Mouse (Mus musculus): Measurements from ENCODE around the gene Ptpn11.

Ptpn11 gene

DNA sequence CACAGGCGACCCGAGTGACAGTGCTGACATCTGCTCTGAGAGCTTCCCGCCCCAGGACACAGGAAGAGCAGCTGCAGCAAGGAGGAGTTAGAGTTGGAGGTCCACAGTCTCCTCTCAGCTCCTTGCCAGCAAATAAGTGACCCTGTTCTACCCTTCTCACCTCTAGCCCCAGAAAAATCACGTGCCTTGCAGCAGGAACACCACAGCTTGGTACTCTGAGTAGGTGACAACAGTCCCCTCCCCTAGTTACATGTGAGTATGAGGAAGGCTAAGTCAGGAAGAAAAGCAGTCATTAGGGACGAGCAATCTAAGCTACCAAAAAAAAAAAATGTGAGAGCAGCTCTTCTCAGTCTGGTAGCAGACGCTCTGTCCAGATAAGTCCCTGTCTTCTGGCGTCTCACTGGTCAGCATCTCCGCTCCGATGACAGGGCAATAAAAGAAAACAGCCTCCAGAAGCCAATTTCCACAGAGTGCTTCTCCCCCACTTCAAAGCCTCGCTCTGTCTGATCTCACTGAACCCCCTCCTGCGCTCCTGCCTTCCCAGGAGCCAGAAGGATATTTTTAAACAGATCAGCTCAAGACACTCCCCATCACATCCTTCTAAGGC is 6.1 kb downstream of the Ptpn11 start:
- in situ Hi-C loops (cut with MboI, MseI): no loop called here

DNA sequence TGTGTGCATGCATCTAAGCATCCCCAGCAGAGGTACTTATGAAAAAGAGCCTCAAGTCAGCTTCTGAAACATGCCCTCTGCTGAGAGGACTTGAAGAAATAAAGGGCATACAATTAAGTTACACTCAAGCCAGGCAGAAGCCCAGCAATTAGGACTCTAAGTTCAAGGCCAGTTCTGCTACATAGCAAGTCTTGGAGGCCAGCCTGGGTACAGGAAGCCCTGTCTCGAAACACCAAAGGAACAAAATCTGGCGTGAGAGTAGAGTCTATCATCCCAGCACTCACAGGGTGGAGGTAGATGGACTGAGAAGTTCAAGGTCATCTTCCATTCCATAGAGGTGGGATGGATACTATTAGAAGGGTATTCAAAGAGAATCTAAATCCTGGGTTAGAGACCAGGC is 6.8 kb downstream of the Ptpn11 start:
- in situ Hi-C loops (cut with MboI, MseI): no loop called here

GRCm38 (mm10) chr5:121183269-121183668 is 7.9 kb downstream of the Ptpn11 start:
- in situ Hi-C loops (cut with MboI, MseI): no loop called here

- in situ Hi-C loops (cut with MboI, MseI): no loop called here
These were observed 11.9 kb downstream of the Ptpn11 start for GRCm38 (mm10) chr5:121179077-121179857.

GRCm38 (mm10) chr5:121172835-121173234 is 18.4 kb downstream of the Ptpn11 start:
- in situ Hi-C loops (cut with MboI, MseI): no loop called here

GRCm38 (mm10) chr5:121169588-121169987 is 21.6 kb downstream of the Ptpn11 start:
- in situ Hi-C loops (cut with MboI, MseI): no loop called here

DNA sequence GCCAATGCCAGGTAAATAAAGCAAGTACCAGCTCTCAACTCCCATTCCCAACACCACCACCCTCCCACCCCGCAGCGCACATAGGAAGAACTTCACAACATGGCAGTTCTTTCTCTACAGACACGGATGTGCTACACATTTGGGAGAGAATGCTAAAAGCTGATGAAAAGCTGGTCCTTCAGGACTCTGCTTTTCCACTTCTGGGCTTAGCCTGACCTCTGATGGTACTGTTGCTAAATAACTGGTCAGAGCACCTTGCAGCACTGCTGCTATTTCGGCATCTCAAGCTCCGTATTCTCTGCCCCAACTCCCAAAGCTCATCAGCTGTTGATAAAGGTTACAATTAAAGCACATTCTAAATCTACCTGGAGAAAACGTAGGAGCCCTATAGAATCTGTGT is 24.3 kb downstream of the Ptpn11 start:
- in situ Hi-C loops (cut with MboI, MseI): no loop called here

- in situ Hi-C loops (cut with MboI, MseI): no loop called here
These were observed 28.3 kb downstream of the Ptpn11 start for GRCm38 (mm10) chr5:121162923-121163322.

GRCm38 (mm10) chr5:121162285-121162684 is 28.9 kb downstream of the Ptpn11 start:
- in situ Hi-C loops (cut with MboI, MseI): no loop called here

GRCm38 (mm10) chr5:121158966-121159365 is 32.2 kb downstream of the Ptpn11 start:
- in situ Hi-C loops (cut with MboI, MseI): loop anchor here in 1 of 2 experiments (10.0 kb wide), 1 partner anchor 1564 kb away; no protein-coding TSS in a partner anchor

DNA sequence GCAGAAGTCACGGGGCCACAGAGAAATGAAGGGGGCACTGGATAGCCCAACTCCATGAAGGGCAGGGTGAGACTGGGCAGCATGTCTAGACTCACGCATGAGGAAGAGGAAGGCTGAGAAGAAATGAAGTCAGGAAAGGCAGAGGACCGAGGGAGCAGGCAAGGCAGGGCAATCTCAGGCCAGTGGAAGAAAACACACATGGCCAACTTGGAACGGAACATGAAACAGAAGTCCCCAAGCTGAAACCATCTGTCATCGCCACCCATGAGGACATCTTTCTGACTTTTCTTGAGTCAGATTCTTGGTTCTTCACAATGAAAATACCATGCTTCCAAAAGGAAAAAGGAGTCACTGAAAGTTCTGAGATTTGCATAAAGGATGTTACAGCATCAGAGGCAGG is 33.7 kb downstream of the Ptpn11 start:
- in situ Hi-C loops (cut with MboI, MseI): loop anchor here in 1 of 2 experiments (10.0 kb wide), 1 partner anchor 1563 kb away; no protein-coding TSS in a partner anchor

GRCm38 (mm10) chr5:121157017-121157416 is 34.2 kb downstream of the Ptpn11 start:
- in situ Hi-C loops (cut with MboI, MseI): loop anchor here in 1 of 2 experiments (10.0 kb wide), 1 partner anchor 1562 kb away; no protein-coding TSS in a partner anchor

DNA sequence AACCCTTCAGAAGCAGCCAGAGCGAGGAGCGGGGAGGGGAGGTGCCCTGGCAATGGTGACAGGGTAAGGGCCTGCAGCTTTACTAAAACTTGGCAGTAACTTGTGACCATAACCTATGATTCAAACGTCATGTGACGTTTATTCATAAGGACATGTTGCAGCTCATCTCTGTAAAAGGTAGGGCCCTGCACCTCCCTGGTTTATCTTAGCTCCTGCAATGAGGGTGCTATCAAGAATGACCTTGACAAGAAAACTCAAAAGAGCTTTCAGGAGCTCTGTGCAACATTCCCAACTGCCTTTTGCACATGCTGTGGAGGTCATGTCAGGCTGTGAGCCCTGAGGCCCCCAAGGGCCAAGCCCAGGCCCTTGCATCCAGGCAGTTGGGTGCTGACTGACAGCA is 35.1 kb downstream of the Ptpn11 start:
- in situ Hi-C loops (cut with MboI, MseI): loop anchor here in 1 of 2 experiments (10.0 kb wide), 1 partner anchor 1561 kb away; no protein-coding TSS in a partner anchor

GRCm38 (mm10) chr5:121150684-121151083 is 40.5 kb downstream of the Ptpn11 start:
- in situ Hi-C loops (cut with MboI, MseI): loop anchor here in 1 of 2 experiments (10.0 kb wide), 1 partner anchor 1556 kb away; no protein-coding TSS in a partner anchor

DNA sequence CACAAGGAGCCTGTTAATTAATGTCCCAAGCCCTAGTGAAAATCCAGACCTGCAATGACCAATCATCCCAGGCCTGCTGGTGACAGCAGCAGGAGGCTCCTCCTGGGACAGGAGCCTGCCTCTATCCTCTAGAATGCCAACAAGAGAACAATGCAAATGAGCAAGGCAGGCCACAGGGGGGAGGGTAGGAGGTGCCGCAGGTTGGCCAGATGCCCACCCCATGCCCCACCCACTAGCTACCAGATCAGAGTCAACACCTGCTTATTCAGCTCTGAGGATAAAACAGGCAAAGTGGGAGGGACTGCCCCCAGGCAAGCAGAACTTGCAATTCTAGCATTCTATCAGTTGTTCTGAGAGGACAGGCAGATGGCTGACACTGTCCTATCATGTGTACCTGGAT is 42.0 kb downstream of the Ptpn11 start:
- in situ Hi-C loops (cut with MboI, MseI): no loop called here

DNA sequence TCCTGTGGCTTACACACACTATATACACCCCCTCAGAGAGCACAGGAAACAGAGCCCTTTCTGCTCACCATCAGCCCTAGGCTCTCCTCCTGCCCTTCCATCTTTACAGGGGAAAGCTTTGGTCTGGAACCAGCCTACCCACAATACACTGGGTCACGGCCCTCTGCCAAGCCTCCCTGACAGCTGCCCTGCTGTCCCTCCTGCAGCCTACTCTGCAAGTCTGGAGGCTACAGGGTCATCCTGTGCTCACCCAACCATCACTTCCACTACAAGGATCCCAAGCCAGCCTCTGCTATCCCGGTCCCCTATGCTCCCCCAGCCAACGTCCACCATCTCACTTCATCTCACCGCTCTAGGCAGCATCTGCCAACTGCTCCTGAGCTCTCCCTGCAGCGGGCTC is 44.9 kb downstream of the Ptpn11 start:
- in situ Hi-C loops (cut with MboI, MseI): no loop called here

DNA sequence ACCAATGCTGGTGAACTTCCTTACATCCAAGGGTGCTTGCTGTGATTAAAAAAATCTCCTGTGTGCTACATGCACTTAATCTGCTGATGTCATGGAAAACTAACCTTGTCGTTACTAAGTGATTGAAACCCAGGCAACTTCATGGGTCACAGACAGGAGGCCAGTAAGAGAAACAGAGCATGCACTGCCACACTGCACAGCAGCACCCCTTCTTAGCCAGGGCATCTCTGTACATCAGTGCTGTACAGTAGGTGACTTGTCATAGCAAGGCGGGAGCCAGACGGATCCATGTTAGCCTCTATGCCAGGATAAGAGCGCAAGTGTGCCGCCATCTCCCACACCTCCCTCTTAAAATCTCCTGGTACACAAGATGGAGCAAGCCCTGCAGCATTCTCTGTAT is 45.6 kb downstream of the Ptpn11 start:
- in situ Hi-C loops (cut with MboI, MseI): no loop called here

- in situ Hi-C loops (cut with MboI, MseI): no loop called here
These were observed 46.6 kb downstream of the Ptpn11 start for GRCm38 (mm10) chr5:121144441-121145238.

DNA sequence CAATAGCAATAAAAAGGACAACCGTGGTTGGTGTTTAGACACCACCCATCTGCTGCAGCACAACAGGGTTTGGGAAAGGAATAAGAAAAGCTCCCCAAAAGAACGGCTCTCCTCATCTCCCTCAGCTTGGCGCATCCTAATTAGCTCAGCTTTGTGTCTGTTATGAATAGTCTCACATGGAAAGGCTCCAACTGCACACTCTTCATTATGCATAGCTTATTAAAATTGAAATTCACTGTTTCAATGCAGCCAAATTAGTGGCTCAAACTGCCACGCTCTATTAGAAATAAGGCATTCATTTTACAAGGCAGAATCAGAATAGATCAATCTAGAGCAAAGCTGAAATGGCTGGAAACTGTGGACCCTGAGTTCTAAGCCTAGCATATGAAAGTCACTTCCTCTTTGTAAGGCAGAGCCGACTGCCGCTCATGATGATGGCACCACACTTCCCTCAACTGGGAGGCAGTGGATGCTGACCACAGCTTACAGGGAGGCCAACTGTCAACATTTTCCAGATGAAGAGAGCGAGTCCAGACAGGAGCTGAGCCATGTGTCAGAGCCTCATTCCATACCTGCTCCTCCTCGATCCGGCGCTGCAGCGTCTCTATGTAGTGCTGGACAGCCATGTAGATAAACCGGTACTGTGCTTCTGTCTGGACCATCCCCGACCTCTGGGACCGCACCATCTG is 48.6 kb downstream of the Ptpn11 start:
- in situ Hi-C loops (cut with MboI, MseI): no loop called here

DNA sequence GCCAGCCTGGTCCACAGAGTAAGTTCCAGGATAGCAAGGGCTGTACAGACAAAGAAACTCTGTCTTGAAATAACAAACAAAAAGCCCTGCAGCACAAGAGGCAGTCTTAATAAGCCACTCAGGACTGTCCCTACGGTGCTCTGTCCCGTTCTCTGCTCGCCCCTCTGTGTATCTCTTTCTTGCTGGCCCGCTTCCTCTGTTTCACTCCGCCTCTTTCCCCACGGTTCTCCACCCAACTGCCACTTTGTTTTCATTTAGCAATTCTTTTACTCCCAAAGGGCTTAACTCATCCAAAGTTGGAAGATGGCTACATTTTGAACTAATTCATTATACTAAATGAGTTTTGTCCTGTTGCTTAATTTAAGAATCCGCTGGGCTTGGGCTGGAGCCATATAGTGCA is 50.9 kb downstream of the Ptpn11 start:
- in situ Hi-C loops (cut with MboI, MseI): no loop called here

- in situ Hi-C loops (cut with MboI, MseI): no loop called here
These were observed 54.1 kb downstream of the Ptpn11 start for GRCm38 (mm10) chr5:121137125-121137524.
